Mouse (Mus musculus) heart, adult 2 months (tissue): ENCODE results near the gene Krt75. TPM values are rescaled to one million over a fixed set of nuclear protein-coding genes. Genes with fewer than 3 reads are reported as not detected.

ENCODE experiments used
- DNase-seq, 2 experiments: peaks; one replicate each; pipeline ENCODE4 v3.0.0; 2021
- H3K27ac ChIP-seq: fragments of 200-600 bp; 2 replicates; pipeline ENCODE4 v1.8.1; 2022
- H3K27me3 ChIP-seq: fragments of 200-500 bp; 2 replicates; pipeline ENCODE4 v1.6.1; 2012; ENCODE audit warnings: mild to moderate bottlenecking, low read length, inconsistent platforms, mixed read lengths; ENCODE audit not compliant: control insufficient read depth, insufficient read depth
- H3K36me3 ChIP-seq: fragments of 200-500 bp; 2 replicates; pipeline ENCODE4 v1.6.1; 2012; ENCODE audit warnings: low read length, inconsistent platforms; ENCODE audit not compliant: control insufficient read depth, insufficient read depth
- H3K4me1 ChIP-seq: fragments of 200-500 bp; 2 replicates; pipeline ENCODE4 v1.6.1; 2011; ENCODE audit warnings: low read length; ENCODE audit not compliant: control insufficient read depth, insufficient read depth
- H3K4me3 ChIP-seq: fragments of 200-600 bp; 2 replicates; pipeline ENCODE4 v1.8.1; 2022
- H3K79me2 ChIP-seq: fragments of 200-500 bp; replicated peaks from 2 replicates; pipeline ENCODE4 v1.6.1; 2012; ENCODE audit warnings: mild to moderate bottlenecking, inconsistent platforms, low read length, moderate library complexity, mixed read lengths; ENCODE audit not compliant: control insufficient read depth, insufficient read depth
- H3K9ac ChIP-seq: fragments of 200-500 bp; 2 replicates; pipeline ENCODE4 v1.6.1; 2012; ENCODE audit warnings: low read depth, mild to moderate bottlenecking, control low read depth, inconsistent platforms, low read length, mixed read lengths
- CTCF ChIP-seq: fragments of 200-600 bp; IDR thresholded peaks from 2 replicates; pipeline ENCODE4 v1.8.1; 2022; ENCODE audit warnings: antibody characterized with exemption, mild to moderate bottlenecking, moderate library complexity
- EP300 ChIP-seq: fragments of 200-500 bp; IDR thresholded peaks from 2 replicates; pipeline ENCODE4 v1.6.1; 2011; ENCODE audit warnings: low read depth, low read length, control low read depth; ENCODE audit not compliant: insufficient read depth
- POLR2A ChIP-seq: fragments of 200-500 bp; IDR thresholded peaks from 2 replicates; pipeline ENCODE4 v1.6.1; 2011; ENCODE audit warnings: mild to moderate bottlenecking, low read depth, low read length, control low read depth; ENCODE audit not compliant: insufficient read depth
- WGBS: fragments of 180-500 bp; shearing (Covaris S2); methylation state at CpG from one replicate; pipeline ENCODE4 v1.1.7; 2018; 5-methylcytosine and 5-hydroxymethylcytosine counted together
- intact Hi-C: fragments of 180-260 bp; cut with DNase I; formaldehyde crosslinking; loops from one replicate; pipeline ENCODE4 v1.15.1; 2025
- polyA plus RNA-seq: library from polyadenylated mRNA; depleted of rRNA; stranded (reverse); fragments of >200 nt; gene quantifications from 2 replicates; pipeline ENCODE4 v1.2.3, GENCODE M21; 2012
- total RNA-seq, 2 experiments: library from RNA; stranded (reverse); gene quantifications; 2 replicates each; pipeline ENCODE4 v1.2.3; 2021

Gene Krt75
- total and polyA plus RNA-seq, 3 experiments, result not detected

DNA sequence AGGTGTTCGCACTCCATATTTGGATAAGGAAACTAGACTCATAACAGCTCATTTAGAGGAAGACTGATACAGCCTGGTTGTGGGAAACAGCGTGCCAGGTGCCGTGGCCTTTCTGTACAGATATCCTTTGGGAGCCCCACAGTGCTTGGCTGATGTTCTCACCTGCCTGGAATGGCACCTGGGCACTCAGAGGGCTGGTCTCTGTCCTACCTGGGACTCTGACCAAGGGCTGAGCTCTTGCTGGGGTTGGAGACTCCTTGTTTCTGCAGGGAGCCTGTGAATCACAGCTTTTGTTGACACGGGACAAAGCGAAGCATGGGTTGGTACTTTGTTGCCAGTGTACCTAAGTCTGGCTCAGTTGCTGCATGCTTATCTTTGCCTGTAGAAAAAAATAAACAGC lies 1.8 kb upstream of the Krt75 start:
- no peak overlapping the region for H3K4me3 ChIP-seq
- H3K79me2 ChIP-seq, result no peaks in the 10 kb centered on the region
- intact Hi-C loops, result no loop called here
- no peaks in the 10 kb centered on the region for H3K27me3 ChIP-seq
- no peaks in the 10 kb centered on the region for H3K4me1 ChIP-seq
- peak in 1 of 2 experiments; percentile 4 for DNase-seq
- no peaks in the 10 kb centered on the region for H3K36me3 ChIP-seq
- no peak overlapping the region for H3K27ac ChIP-seq
- H3K9ac ChIP-seq, result no peak overlapping the region
- TF ChIP-seq POLR2A, result no peak
- no peak for TF ChIP-seq CTCF
- no peak for TF ChIP-seq EP300
- WGBS, result 46% methylated on average over 5 of the region's 5 CpGs

DNA sequence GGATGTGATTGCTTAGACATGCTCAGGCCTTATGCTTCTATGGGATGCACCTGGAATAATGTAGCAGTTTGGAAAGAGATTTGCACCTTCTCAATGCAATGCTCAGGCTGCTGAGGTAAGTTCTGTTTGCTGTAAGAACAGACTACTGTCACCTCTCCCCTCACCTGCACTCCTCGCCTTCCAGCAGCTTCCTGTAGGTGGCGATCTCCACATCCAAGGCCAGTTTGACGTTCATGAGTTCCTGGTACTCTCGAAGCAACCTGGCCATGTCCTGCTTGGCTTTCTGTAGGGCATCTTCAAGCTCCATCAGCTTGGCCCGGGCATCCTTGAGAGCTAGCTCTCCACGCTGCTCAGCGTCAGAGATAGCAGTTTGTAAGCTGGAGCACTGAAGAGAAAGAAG lies 5.9 kb downstream of the Krt75 start:
- DNase-seq, result no peak
- Histone ChIP-seq H3K4me3 (no peak overlapping the region), H3K27ac (no peak overlapping the region), H3K4me1 (no peaks in the 10 kb centered on the region), H3K27me3 (peaks cover 1% of the 10 kb centered on the region; the same call in 1 of the 2 replicates), H3K36me3 (no peaks in the 10 kb centered on the region), H3K79me2 (no peaks in the 10 kb centered on the region), H3K9ac (no peak overlapping the region)
- WGBS, result 39% methylated on average over 7 of the region's 7 CpGs
- intact Hi-C loops, result no loop called here
- TF ChIP-seq CTCF (peak; percentile 19; the same call in 1 of the 2 replicates), POLR2A (no peak)

DNA sequence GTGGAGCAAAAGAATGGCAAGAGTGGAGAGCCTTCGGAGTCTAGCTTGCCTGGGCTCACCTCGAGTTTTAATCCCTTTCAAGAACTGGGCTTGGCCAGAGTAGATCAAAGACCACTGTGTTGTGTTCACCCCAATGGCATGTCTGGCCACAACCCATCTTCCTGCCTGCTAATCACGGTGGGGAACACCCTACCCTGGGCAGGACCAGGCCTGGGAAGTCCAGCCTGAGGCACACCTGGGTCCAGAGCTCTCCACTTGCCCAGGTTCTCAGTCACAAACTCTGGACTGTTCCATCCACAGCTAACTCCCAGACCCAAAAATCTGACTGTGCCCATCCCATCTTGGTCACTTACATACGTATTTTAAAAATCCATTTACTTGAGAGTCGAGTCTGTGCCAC lies 10.9 kb downstream of the Krt75 start, which contains the start of gene Krt90:
Gene Krt90 (minus strand): TSS at position 101 of the 400 bp plus-strand sequence.
- intact Hi-C loops, result no loop called here
- Histone ChIP-seq H3K9ac (no peak within 1 kb of the TSS), H3K4me1 (no peaks in the 10 kb centered on the region), H3K79me2 (no peaks in the 10 kb centered on the region), H3K4me3 (no peak within 1 kb of the TSS), H3K27me3 (peaks cover 1% of the 10 kb centered on the region; the same call in 1 of the 2 replicates), H3K27ac (no peak within 1 kb of the TSS), H3K36me3 (no peaks in the 10 kb centered on the region)
- WGBS, result 53% methylated on average over 5 of the region's 5 CpGs
- DNase-seq, result no peak
- no peak for TF ChIP-seq CTCF
- no peak for TF ChIP-seq EP300
- no peak for TF ChIP-seq POLR2A

DNA sequence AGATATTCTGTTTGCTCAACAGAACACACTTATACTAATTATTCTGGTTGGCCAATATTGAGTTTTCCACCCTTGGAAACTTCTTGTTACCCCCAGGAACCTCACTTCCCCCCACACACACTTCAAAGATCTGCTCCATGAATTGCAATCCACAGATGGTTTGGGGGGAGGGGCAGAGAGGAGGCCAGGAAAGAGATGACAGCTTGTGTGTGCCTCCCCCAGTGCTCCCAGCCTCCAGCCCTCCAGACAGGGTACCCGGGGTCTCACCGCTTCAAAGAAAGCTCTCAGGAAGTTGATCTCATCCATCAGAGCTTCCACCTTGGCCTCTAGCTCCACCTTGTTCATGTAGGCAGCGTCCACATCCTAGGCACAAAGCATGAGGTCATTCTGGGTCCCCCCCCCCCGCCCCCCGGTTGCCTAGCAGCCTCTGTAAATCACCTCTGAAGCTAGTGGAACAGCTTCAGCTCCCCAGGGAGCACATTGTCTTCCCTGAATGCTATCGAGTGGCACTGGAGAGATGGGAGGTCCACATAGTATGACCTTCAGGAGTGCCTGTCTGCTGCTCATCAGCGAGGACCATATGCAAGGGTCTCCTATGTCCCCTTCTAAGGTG lies 15.6 kb downstream of the Krt75 start:
- intact Hi-C loops, result no loop called here
- DNase-seq, result no peak
- Histone ChIP-seq H3K36me3 (no peaks in the 10 kb centered on the region), H3K79me2 (no peaks in the 10 kb centered on the region), H3K4me3 (no peak overlapping the region), H3K9ac (no peak overlapping the region), H3K27me3 (no peaks in the 10 kb centered on the region), H3K4me1 (no peaks in the 10 kb centered on the region), H3K27ac (no peak overlapping the region)
- TF ChIP-seq POLR2A (no peak), CTCF (no peak), EP300 (no peak)
- WGBS, result 8% methylated on average over 7 of the region's 7 CpGs

DNA sequence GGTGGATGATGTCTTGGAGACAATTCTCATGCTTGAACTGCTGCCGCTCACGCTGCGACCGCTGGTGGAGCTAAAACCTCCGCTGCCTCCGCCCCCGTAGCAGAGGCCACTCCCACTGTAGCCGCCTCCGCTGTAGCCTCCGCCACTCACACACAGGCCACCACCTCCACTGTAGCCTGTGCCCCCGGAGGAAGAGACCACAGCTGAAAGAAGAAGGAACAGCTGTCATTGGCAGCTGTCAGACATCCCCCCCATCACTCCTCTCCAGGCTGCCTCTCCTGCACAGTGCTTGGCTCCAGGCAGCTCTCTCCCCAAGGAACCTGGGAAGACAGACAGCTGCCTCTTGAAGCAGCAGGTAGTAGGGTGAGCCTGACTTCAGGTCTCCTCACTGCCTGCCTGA lies 20.5 kb downstream of the Krt75 start:
- H3K27ac ChIP-seq, result no peak overlapping the region
- TF ChIP-seq POLR2A (no peak), CTCF (no peak), EP300 (no peak)
- peak; percentile 7 to 34 for DNase-seq
- no peaks in the 10 kb centered on the region for H3K36me3 ChIP-seq
- no peaks in the 10 kb centered on the region; the same call in 1 of the 2 replicates for H3K27me3 ChIP-seq
- H3K79me2 ChIP-seq, result no peaks in the 10 kb centered on the region
- intact Hi-C loops, result no loop called here
- H3K4me3 ChIP-seq, result no peak overlapping the region
- H3K4me1 ChIP-seq, result no peaks in the 10 kb centered on the region
- WGBS, result 0% methylated on average over 11 of the region's 11 CpGs
- H3K9ac ChIP-seq, result no peak overlapping the region

DNA sequence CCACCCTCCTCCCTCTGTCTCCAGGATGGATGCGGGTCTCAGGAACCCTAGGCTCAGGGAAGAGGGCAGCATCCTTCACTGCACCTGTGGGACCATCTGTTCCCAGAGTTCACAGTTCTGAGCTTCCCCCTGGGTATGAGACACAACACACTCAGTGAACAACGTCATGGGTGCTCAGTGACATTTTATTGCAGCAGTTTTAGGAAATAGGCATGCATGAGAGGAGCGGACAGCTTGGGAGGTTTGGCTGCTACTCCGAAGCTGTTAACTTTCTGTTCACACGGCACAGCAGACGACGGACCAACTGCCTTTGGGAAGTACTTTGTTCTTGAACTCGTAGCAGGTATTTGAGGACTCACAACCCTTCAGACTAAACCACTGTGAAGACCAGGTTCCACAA lies 21.5 kb downstream of the Krt75 start:
- Histone ChIP-seq H3K36me3 (no peaks in the 10 kb centered on the region), H3K9ac (no peak overlapping the region), H3K4me1 (no peaks in the 10 kb centered on the region), H3K4me3 (no peak overlapping the region), H3K27ac (no peak overlapping the region), H3K27me3 (no peaks in the 10 kb centered on the region; the same call in 1 of the 2 replicates), H3K79me2 (no peaks in the 10 kb centered on the region)
- WGBS, result 81% methylated on average over 8 of the region's 8 CpGs
- no peak for DNase-seq
- TF ChIP-seq EP300, result no peak
- no peak for TF ChIP-seq CTCF
- TF ChIP-seq POLR2A, result no peak
- intact Hi-C loops, result no loop called here
